Mouse (Mus musculus): ENCODE measurements around the gene Klkb1.

- TF ChIP-seq CTCF (IDR thresholded peaks at IDR 0.05; ENCODE audit: borderline replicate concordance, insufficient read depth, low read depth, low read length) (no peak), POLR2A (IDR thresholded peaks at IDR 0.05; ENCODE audit: borderline replicate concordance, insufficient read depth, low read length) (no peak)
Measured at GRCm38 (mm10) chr8:45333493-45333892, 38.8 kb upstream of the Klkb1 start.

All from cerebellum, adult 2 months (tissue).